Mouse (Mus musculus) retina, postnatal 7 days (tissue): ENCODE data around the gene Prkch.

Source experiments
- DNase-seq: peaks from one replicate; pipeline ENCODE4 v3.0.0-alpha.2; 2012; ENCODE audit warnings: low read depth, low spot score

Gene Prkch

GRCm38 (mm10) chr12:73754476-73755150 is 170.0 kb downstream of the Prkch start:
- no peak for DNase-seq

DNA sequence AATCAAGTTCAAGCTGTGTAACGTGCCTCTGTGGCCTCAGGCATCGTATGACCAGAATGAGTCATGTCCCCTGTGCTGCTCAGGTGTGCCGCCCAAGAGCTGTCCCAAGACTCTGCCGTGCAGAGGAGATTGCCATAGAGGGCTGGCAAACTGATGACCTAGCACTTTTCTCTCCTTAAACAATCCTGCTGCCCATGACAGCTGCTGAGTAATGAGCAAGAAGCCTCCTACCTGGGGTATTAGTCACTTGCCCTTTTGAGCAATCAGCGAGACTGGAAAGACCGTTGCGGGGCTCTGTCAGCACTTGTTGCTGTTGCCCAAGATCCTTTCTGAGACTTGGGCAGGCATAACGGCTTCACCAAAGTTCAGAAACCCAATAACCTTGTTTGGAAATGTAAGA is 171.1 kb downstream of the Prkch start:
- DNase-seq: no peak

- DNase-seq: no peak
Observed at GRCm38 (mm10) chr12:73756527-73756926, 171.9 kb downstream of the Prkch start.

- DNase-seq: no peak
Observed at GRCm38 (mm10) chr12:73762001-73762400, 177.4 kb downstream of the Prkch start.

- no peak for DNase-seq
Observed at GRCm38 (mm10) chr12:73762762-73763161, 178.2 kb downstream of the Prkch start.

DNA sequence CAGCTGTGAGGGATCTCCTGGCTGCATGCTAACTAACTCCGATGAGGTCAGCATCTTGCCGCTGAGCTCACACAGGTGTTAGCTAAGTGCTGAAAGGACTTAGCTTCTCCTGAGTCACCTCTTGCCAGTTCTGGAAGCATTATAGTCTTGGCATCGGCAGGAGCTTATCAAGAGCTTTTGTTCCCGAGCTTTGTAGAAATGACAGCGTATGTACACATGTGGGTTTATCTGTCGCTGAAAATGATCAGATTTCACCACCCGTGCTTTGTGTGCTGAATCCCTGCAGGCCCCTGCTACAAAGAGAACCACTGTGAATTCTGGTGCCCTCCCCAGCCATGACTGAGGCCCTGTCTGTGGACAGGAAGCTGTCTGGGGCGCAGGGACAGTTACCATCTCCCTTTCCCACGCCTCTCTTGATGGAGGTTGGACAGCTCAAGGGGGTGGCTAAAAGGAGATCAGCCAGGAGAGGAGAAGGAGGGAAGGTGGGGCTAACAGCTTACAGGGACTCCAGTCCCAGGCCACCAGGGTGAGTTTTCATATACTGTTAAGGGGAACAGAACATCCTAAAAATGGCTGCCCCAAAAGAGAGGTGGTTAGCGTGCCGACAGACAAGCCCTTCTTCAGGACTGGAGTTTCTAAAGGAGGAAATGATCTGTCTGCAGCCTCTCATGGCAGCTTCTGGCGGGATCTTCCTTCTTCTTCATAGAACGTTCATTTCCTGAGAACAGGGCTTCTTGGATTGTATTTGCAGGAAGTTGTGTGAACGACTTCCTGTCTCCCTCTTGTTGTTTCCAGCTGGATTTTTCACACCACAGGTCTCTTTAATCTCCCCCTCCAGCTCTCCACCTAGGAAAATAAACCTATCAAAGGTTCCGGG is 180.3 kb downstream of the Prkch start:
- DNase-seq: peak; percentile 39

DNA sequence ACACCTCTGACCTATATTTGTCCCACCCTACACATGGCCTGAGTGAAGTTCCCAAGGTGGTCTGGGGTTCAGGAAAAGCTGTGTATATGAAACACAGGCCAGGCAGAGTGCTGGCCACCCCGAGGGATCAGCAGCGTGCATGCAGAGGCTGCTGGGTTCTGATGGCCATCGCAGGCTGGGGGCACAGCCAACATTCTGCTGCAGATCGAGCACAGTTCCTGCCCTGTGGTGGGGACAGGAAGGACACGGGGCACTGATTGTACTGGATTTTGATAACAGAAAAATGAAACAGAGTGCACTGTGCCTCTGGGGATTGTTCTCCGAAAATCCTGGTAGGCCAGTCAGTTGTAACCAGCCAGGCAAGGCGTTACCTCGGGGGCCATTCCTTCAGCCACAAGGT is 181.6 kb downstream of the Prkch start:
- no peak for DNase-seq

DNA sequence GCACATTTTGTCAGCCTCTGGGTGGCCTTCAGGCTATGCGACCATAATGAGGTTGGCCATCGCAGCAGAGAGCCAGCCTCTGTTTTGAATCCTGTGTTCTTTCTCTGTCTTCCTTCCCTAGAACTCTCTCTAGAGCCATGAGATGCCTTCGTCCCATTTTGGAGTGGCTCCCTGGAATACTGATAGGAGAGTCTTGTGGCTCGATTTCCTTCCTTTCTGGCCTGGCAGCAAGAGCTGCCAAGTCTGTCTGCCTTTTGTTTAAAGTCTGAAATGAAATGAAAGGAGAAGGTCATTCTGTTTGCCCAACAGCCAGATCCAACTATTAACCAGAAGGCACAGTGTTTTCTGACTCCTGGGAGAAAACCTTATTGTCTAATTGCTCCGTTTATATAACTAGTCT is 184.2 kb downstream of the Prkch start:
- DNase-seq: no peak

DNA sequence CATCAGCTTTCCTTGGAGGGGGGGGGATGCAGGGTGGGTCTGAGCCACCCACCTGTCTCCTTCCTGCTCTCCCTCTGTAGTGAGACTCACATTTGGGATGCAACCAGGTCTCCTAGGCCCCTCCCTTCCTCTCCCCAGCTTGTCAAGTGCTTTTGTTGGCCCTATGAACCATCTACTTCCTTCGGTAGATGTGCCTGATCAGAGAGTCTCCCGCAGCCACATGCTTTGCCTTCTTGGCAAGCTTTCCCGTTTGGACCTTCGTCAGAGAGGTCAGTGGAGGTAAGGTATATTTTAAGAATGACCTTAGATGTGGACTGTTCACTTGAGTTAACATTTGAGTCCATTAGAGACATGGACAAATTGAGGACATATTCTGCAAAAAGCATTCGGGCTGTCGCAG is 184.9 kb downstream of the Prkch start:
- no peak for DNase-seq

- no peak for DNase-seq
Observed at GRCm38 (mm10) chr12:73770771-73771170, 186.2 kb downstream of the Prkch start.

- no peak for DNase-seq
Observed at GRCm38 (mm10) chr12:73774793-73775385, 190.3 kb downstream of the Prkch start.

GRCm38 (mm10) chr12:73776401-73776945 is 191.9 kb downstream of the Prkch start:
- DNase-seq: no peak

GRCm38 (mm10) chr12:73777673-73778072 is 193.1 kb downstream of the Prkch start:
- no peak for DNase-seq

DNA sequence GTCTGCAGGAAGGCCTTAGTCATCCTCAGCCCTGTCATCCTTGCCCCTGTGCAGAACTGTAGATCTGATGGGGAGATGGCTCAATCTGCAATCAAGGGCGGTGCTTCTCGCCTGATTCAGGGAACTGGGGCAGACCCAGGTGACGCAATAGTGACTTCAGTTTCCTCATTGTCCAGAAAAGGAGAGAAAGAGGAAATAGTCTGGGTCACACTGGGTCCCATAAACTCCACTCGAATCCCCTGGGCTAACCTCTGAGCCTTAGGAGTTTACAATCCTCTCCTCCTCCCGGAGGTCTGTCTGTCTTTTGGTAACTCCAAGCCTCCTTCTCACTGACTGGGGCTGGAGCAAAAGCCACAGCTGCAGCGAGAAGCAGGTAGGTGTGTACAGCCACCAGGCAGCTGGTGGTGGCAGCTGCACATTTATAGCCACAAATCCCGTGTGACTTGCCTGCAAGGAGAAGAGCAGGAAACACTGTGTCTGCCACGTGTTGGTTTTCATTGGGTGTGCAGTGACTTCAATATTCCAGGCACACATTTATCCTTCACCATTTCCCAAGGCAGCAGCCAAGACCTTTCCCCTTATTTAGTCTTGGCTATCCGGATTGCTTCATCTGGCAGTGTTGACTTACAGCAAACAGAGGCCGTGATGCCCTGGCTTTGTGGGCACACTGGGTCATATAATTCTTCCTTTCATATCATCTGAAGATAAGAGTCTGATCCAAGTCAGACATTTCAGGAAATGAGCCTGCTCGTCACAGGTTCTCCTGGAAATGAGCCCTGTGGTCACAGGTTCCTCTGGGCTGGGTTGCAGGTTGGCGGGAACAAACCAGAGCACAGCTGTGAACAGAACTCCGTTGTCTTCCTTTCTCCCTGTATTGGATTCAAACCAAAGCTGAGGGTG is 195.0 kb downstream of the Prkch start:
- DNase-seq: no peak

GRCm38 (mm10) chr12:73781425-73782032 is 196.9 kb downstream of the Prkch start:
- no peak for DNase-seq

DNA sequence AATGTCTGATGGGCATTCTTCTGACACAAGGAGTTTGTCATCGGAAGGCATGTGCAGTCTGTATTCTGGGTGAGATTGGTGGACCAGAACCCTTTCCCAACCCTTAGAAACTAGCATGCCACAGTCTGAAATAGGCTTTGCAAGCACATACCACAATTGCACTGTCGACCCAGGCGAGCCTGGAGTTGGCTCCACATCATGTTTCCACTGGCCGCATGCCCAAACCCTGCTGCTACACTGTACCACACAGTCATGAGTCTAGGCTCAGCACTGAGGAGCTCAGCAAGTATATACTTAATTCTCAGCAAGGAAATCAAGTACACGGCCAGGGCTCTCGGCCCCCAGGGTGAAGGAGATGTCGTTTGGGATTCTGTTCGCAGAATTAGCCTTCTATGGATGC is 202.3 kb downstream of the Prkch start:
- no peak for DNase-seq

- no peak for DNase-seq
Observed at GRCm38 (mm10) chr12:73788850-73789249, 204.3 kb downstream of the Prkch start.

GRCm38 (mm10) chr12:73790571-73791108 is 206.0 kb downstream of the Prkch start:
- DNase-seq: no peak

DNA sequence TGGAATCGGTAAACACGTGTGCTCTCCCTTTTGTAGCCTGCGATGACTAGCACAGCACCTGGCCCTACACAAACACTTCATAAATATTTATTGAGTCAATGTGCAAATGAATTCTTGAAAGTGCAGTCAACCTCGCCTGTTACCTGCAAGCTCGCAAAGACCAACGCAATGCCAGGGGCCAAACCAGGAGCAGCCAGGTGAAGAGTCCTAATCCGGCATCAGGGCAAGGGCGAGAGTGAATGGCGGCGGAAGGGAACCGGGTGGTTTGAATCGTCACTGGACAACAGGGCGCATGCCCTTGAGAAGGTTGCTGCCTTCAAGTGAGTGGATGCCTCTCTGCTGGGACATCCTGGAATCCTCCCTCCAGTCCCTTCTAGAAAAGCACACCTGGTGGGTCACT is 208.6 kb downstream of the Prkch start:
- DNase-seq: no peak

GRCm38 (mm10) chr12:73793744-73794143 is 209.1 kb downstream of the Prkch start:
- peak; percentile 17 for DNase-seq
